Mouse (Mus musculus) neutrophil, adult 65 days (primary cell): Measurements from ENCODE around the gene Zfp985. TPM values are rescaled to one million over a fixed set of nuclear protein-coding genes. Genes with fewer than 3 reads are reported as not detected.

Source experiments
- total RNA-seq: library from RNA; stranded (reverse); gene quantifications from 2 replicates; pipeline ENCODE4 v1.2.4, GENCODE M21; 2023

Gene Zfp985
- total RNA-seq, result 0.41 TPM in 1 of 2 replicates, not detected in the other

GRCm38 (mm10) chr4:147553071-147553470 lies at the start of gene Zfp985:
TSS of gene Zfp985 (plus strand) at chr4:147553277.

GRCm38 (mm10) chr4:147539918-147540317 lies 13.2 kb upstream of the Zfp985 start, which contains the start of gene Gm16503:
TSS of gene Gm16503 (plus strand) at chr4:147540218.

Other genes with a start within 250 kb of the Zfp985 start
- gene Zfp988, start 247.6 kb upstream of the Zfp985 start, total RNA-seq, result not detected in 2 replicates
- not detected in 2 replicates for gene Zfp978, start 192.0 kb upstream of the Zfp985 start, total RNA-seq
- gene Zfp982, start 60.9 kb upstream of the Zfp985 start, total RNA-seq, result 0.32 TPM in 1 of 2 replicates, not detected in the other
- gene Gm16503, start 13.1 kb upstream of the Zfp985 start, total RNA-seq, result 0.11 and 0.38 TPM in 2 replicates
- 0.25 TPM in 1 of 2 replicates, not detected in the other for gene Zfp979, start 89.2 kb downstream of the Zfp985 start, total RNA-seq
- gene Zfp534, start 149.3 kb downstream of the Zfp985 start, total RNA-seq, result not detected in 2 replicates